10 mouse cellular contexts compared by ENCODE assay signal in the genomic region with DNA sequence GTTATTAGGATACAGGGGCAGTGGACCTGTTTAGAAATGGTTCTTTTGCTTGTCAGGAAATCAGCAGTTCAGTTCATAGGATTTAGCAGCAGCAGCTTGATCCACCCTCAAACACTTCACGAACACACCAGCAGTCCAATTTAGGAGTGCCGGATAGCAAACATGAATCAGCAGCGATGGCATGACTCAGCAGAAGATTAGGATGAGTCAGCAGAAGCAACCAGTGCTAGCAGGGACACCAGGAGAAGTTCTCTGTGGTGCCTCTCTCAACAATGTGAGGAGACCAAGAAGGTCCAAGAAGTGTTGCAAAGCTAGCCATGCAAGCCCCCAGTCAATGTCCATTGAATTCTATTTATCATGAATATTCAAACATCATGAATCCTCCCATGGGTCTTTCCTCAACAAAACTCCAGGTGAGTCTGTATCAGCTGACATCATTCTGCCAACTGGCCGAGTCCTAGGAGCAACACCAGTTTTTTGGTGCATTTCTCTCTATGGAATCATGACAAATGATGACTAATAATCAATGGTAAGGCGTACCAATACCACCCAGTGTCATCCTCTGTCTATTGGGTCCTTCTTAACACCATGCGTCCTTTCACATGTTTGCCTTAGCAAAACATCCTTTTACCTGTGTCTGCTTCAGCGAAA. TPM values are rescaled to one million over a fixed set of nuclear protein-coding genes. Genes with fewer than 3 reads are reported as not detected.
A peak's percentile ranks its signal among the peaks of the same experiment; 100 is the strongest.
DNase-seq lines count a peak whose midpoint lies in the region; ATAC-seq lines count a peak whose summit lies in the region.
"Had no signal": no experiment of that assay in that cellular context is flagged by ENCODE, and none has a peak within 500 bp of the region (broad histone marks: within the 10 kb centered on the region; RNA-seq: fewer than 3 reads in every experiment).

No protein-coding gene starts in this region.

- H3K9me3 ChIP-seq in midbrain, embryonic 14.5 days (ENCODE audit: control insufficient read depth, low read length): no peaks in the 10 kb centered on the region
- H3K9me3 ChIP-seq: hindbrain, embryonic 10.5 days had no signal

- H3K27me3 ChIP-seq in midbrain, embryonic 14.5 days (ENCODE audit: control insufficient read depth, insufficient read depth, low read length): no peaks in the 10 kb centered on the region

- H3K4me3 ChIP-seq in midbrain, embryonic 14.5 days (replicated peaks; ENCODE audit: low read depth, low read length): no peak overlapping the region
- H3K4me3 ChIP-seq: hindbrain, embryonic 10.5 days had no signal

- H3K27ac ChIP-seq in midbrain, embryonic 14.5 days (replicated peaks; ENCODE audit: low read depth, low read length): no peak overlapping the region
- H3K27ac ChIP-seq: hindbrain, embryonic 10.5 days; kidney, postnatal 0 days had no signal

- H3K4me1 ChIP-seq in midbrain, embryonic 14.5 days (ENCODE audit: control insufficient read depth, insufficient read depth, low read length): no peaks in the 10 kb centered on the region
- H3K4me1 ChIP-seq: hindbrain, embryonic 10.5 days had no signal

- 78% methylated on average over 7 of the region's 7 CpGs for WGBS in large intestine, adult 2 months
- 91% methylated on average over 7 of the region's 7 CpGs for WGBS in midbrain, embryonic 14.5 days

- ATAC-seq in midbrain, embryonic 14.5 days (ENCODE audit: low FRiP score, low TSS enrichment): no peak

- DNase-seq in right cerebral cortex, postnatal 25 days: peak; percentile 23
- no peak for DNase-seq in right cerebral cortex, postnatal 14 days
- DNase-seq in adipocyte (ENCODE audit: low spot score): peak; percentile 35
- peak; percentile 31 for DNase-seq in large intestine, adult 2 months (ENCODE audit: low read depth, low spot score)
- DNase-seq in telencephalon, adult 2 months (ENCODE audit: low read depth, low spot score): peak; percentile 29
- DNase-seq in retina, embryonic 14.5 days (ENCODE audit: low spot score): no peak
- DNase-seq in midbrain, embryonic 14.5 days: no peak
- DNase-seq: lung, adult 2 months had no signal

- no peak overlapping the region for H3K4me2 ChIP-seq in midbrain, embryonic 14.5 days (ENCODE audit: low read length)

- no peaks in the 10 kb centered on the region for H3K36me3 ChIP-seq in midbrain, embryonic 14.5 days (ENCODE audit: control insufficient read depth, insufficient read depth, low read length)
- H3K36me3 ChIP-seq: hindbrain, embryonic 10.5 days had no signal

- no peak overlapping the region for H3K9ac ChIP-seq in midbrain, embryonic 14.5 days (replicated peaks; ENCODE audit: low read length)

RNA-seq across cellular contexts. Expression of gene Fam129a, which starts 45.7 kb away (rescaled TPM):
- polyA plus RNA-seq in large intestine, adult 2 months (2012; rRNA removed): 6.7 and 10.1 TPM in 2 replicates
- polyA plus RNA-seq in midbrain, embryonic 14.5 days (2014; fragmentation: Nextera tagmentation; extraction: Ambion mirVana): 0.23 and 0.93 TPM in 2 replicates

Comparison
In these comparisons a context has a peak if more than half of its experiments do, and no peak if none do; other contexts are left out.
1. DNase-seq: peak in right cerebral cortex, postnatal 25 days (single experiment), adipocyte (single experiment), large intestine, adult 2 months (single experiment) and telencephalon, adult 2 months (single experiment); none in right cerebral cortex, postnatal 14 days (single experiment), retina, embryonic 14.5 days (single experiment) and midbrain, embryonic 14.5 days (single experiment).